Mouse (Mus musculus): ENCODE measurements around the gene Cmc2.

The Cmc2 gene

DNA sequence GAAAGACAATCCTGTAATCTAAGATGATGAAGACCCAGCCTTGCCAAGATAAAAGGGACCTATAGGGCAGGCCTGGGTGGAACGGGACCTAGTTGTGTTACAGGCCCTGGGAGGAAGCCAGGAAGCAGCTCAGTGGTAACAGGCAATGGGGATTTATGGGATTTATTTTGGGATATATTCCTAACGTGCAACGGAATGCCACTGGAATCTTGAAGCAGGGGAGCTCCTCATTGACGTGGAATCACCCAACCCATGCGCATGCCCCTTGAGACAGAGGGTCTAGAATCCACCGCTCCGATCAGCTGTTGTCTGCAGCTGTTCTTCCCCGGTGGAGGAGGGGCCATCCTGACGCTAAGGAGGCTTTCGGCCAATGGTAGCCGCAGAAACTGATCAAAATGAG lies 69.2 kb downstream of the Cmc2 start:
- no peak for DNase-seq (ENCODE audit: low read depth in 2 of 2, low spot score in 2 of 2)

DNA sequence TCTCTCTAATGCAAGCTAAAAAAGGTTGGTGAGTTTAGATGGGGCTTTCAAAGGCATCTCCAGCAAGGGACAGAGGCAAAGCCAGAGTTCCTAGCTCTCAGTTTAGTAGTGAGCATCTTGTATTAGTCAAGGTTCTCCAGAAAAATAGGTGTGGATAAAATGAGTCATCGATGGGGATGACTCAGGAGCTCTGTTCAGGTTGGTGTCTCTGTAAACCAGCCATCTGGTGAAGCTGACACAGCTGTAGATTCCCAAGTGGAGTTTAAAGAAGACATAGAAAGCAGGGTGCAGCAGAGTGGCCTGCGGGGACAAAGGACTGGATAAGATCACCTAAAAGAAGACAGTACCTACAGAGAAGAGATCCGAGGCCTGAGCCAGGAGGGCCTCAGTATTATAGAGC lies 73.2 kb downstream of the Cmc2 start:
- DNase-seq (ENCODE audit: low read depth in 2 of 2, low spot score in 2 of 2) = no peak

DNA sequence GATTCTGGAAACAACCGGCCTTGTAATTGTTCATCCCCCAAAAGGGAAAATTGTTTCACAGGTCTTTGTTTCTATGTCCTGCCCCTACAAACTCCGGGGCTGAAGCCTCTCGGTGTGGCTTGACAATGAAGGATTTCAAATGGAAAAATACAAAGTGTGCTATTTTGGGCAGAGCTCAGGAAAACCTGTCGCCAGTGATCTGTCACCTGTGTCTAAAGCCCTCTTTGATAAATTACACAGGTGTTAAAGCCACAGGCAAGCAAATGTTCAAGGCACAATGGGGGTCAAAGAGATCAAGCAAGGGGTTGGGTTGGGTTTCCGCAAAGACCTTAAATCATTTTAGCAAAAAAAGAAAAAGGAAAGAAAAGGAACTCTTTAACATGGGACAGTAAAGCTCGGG lies 78.6 kb downstream of the Cmc2 start:
- no peak for DNase-seq (ENCODE audit: low read depth in 2 of 2, low spot score in 2 of 2)

All from CD8-positive naive resting alpha-beta T cell, adult 2 months (primary cell).